8 mouse cellular contexts compared by ENCODE assay signal in genomic region chr10:39520123-39520989, GRCm38 (mm10).
DNase-seq lines count a peak whose midpoint lies in the region; ATAC-seq and TF ChIP-seq lines count a peak whose summit lies in the region.

No protein-coding gene starts in this region.

- peaks cover 30% of the 10 kb centered on the region for H3K4me1 ChIP-seq in G1E (ENCODE audit: insufficient read depth, low read depth, low read length)
- H3K4me1 ChIP-seq in lung, adult 2 months (ENCODE audit: control insufficient read depth, insufficient read depth, low read length) = 0 out of 2 replicates have a peak, but pooled peaks cover 2% of the 10 kb centered on the region

- H3K4me3 ChIP-seq in G1E (ENCODE audit: low read depth, low read length) = no peak overlapping the region
- H3K4me3 ChIP-seq in lung, adult 2 months (replicated peaks; ENCODE audit: extremely low read depth, low read depth, low read length) = no peak overlapping the region

- no peak for TF ChIP-seq CTCF in G1E (IDR thresholded peaks at IDR 0.05; ENCODE audit: low read depth, low read length)
- peak; percentile 65 for TF ChIP-seq CTCF in lung, adult 2 months (IDR thresholded peaks at IDR 0.05; ENCODE audit: insufficient read depth, low read length)

- H3K36me3 ChIP-seq in G1E (replicated peaks) = peaks cover 91% of the 10 kb centered on the region

- 53% methylated on average over 9 of the region's 9 CpGs for WGBS in lung, adult 2 months

- no peaks in the 10 kb centered on the region for H3K27me3 ChIP-seq in G1E (ENCODE audit: insufficient read depth, low read length)

- TF ChIP-seq POLR2A in lung, adult 2 months (IDR thresholded peaks at IDR 0.05; ENCODE audit: borderline replicate concordance, extremely low read depth, low read depth, low read length) = no peak

- no peaks in the 10 kb centered on the region for H3K9me3 ChIP-seq in G1E (replicated peaks)

- DNase-seq in A20 (ENCODE audit: low read depth, low spot score) = peak; percentile 62
- peak; percentile 45 for DNase-seq in G1E (ENCODE audit: low spot score)
- peak; percentile 73 for DNase-seq in cerebellum, adult 8-10 months
- DNase-seq in gastrocnemius, adult 8-10 months (ENCODE audit: low spot score in 2 of 2) = peak; percentile 44 to 72
- peak; percentile 36 to 37 for DNase-seq in kidney, adult 8-10 months
- DNase-seq in lung, adult 2 months = no peak
- DNase-seq in retina, adult 2 months (ENCODE audit: low read depth, low spot score) = peak; percentile 43
- no peak for DNase-seq in urinary bladder, adult 18-20 months (ENCODE audit: low spot score in 2 of 2)

- no peak for ATAC-seq in G1E (ENCODE audit: extremely low read depth, insufficient number of reproducible peaks, low FRiP score, poor library complexity, severe bottlenecking)

Comparison
In these comparisons a context has a peak if more than half of its experiments do, and no peak if none do; other contexts are left out.
1. DNase-seq: peak in A20 (single experiment), G1E (single experiment), cerebellum, adult 8-10 months (single experiment), gastrocnemius, adult 8-10 months (2 of 2), kidney, adult 8-10 months (2 of 2) and retina, adult 2 months (single experiment); none in lung, adult 2 months (single experiment) and urinary bladder, adult 18-20 months (0 of 2).